Mouse (Mus musculus): ENCODE measurements at regions not wholly inside any gene's neighbourhood (a gene's known extent, or its start where the extent isn't known, plus 50 kb on each side); places are given as distances from the start of the nearest gene placed in this dataset.

DNA sequence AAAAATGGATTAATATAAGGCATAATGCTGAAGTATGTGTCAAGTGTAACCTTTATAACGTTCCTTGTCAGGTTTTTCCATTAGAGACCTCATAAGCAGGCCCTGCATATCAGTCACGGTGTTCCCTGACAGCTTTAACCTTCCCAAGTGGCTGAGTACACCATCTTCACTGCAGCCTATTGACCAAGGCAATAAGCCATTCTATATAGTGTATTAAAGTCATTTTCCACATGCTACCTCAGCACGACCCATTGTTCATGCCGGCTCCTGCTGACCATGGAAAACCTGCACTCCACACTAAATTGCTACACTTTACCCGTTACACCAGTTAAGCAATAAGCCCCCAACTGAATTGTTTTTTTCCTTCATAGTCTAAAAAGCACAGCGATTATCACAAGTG, 883.0 kb upstream of the Arrdc3 start:
- H3K27me3 ChIP-seq (ENCODE audit: control insufficient read depth, insufficient read depth, low read length) = no peaks in the 10 kb centered on the region
- H3K4me1 ChIP-seq (replicated peaks; ENCODE audit: control insufficient read depth, insufficient read depth, low read length) = 0 out of 2 replicates have a peak, but pooled peaks cover 3% of the 10 kb centered on the region
- no peak overlapping the region for H3K4me3 ChIP-seq (replicated peaks; ENCODE audit: low read length)
- no peak overlapping the region for H3K4me2 ChIP-seq (replicated peaks)
- H3K36me3 ChIP-seq (replicated peaks; ENCODE audit: control insufficient read depth, insufficient read depth) = no peaks in the 10 kb centered on the region
- H3K27ac ChIP-seq = peak overlapping the region; percentile 38; the same call in 1 of the 2 replicates
- 30% methylated on average over 6 of the region's 6 CpGs for WGBS
- DNase-seq (ENCODE audit: low spot score) (no peak), ATAC-seq (ENCODE audit: low FRiP score) (peak; percentile 70)
- no peak overlapping the region for H3K9ac ChIP-seq
- H3K9me3 ChIP-seq (ENCODE audit: control insufficient read depth, low read length) = no peaks in the 10 kb centered on the region

DNA sequence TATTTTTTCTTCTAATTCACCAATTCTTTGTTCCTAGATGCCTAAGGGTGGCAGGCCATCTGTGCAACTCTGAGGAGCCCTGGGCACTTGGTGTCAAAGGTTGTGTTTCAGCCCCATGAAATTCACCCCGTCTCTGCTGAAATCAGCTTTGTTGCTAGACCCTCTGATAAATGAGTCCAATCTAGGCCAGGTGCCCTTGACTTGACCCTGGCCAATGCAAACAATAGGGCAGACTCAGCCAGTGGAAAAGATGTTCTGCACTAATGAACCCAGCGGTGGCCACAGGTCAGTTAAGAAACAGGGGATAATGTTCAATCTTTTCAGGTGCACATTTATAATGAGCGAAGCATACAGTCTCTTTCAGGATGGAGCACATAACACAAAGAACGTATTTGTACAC, 882.5 kb upstream of the Arrdc3 start:
- WGBS = 9% methylated on average over 4 of the region's 4 CpGs
- DNase-seq (ENCODE audit: low spot score) = no peak
- peak overlapping the region; percentile 38; the same call in 1 of the 2 replicates for H3K27ac ChIP-seq

More for the DNA sequence above, 882.5 kb upstream of the Arrdc3 start:
- peak; percentile 46; the same call in 1 of the 2 replicates for ATAC-seq (ENCODE audit: low FRiP score)
- H3K36me3 ChIP-seq (replicated peaks; ENCODE audit: control insufficient read depth, insufficient read depth) = no peaks in the 10 kb centered on the region
- H3K4me1 ChIP-seq (replicated peaks; ENCODE audit: control insufficient read depth, insufficient read depth, low read length) = 0 out of 2 replicates have a peak, but pooled peaks cover 3% of the 10 kb centered on the region
- no peak overlapping the region for H3K4me2 ChIP-seq (replicated peaks)
- no peak overlapping the region for H3K9ac ChIP-seq
- no peaks in the 10 kb centered on the region for H3K27me3 ChIP-seq (ENCODE audit: control insufficient read depth, insufficient read depth, low read length)
- no peak overlapping the region for H3K4me3 ChIP-seq (replicated peaks; ENCODE audit: low read length)
- no peaks in the 10 kb centered on the region for H3K9me3 ChIP-seq (ENCODE audit: control insufficient read depth, low read length)
